Mouse (Mus musculus): ENCODE results near the gene Olfr608. TPM values are rescaled to one million over a fixed set of nuclear protein-coding genes. Genes with fewer than 3 reads are reported as not detected.
"Not testable (repeated sequence)": the region's sequence is repeated elsewhere in the genome, so short reads cannot be mapped to it uniquely, and the experiment has no call there.

Olfr608 gene
- not detected in 2 replicates for polyA plus RNA-seq (2012; rRNA removed)

GRCm38 (mm10) chr7:103469577-103469976, at the start of gene Olfr608:
Gene Olfr608 (plus strand): TSS chr7:103469877.
- 0 out of 2 replicates have a peak, but pooled peaks cover 2% of the 10 kb centered on the region for H3K4me1 ChIP-seq (ENCODE audit: control insufficient read depth, insufficient read depth, low read length)
- H3K27ac ChIP-seq (ENCODE audit: control insufficient read depth, insufficient read depth, low read depth, low read length): no peak within 1 kb of the TSS
- H3K4me3 ChIP-seq (ENCODE audit: control insufficient read depth, low read depth, low read length): no peak within 1 kb of the TSS
- no peaks in the 10 kb centered on the region for H3K36me3 ChIP-seq (ENCODE audit: control insufficient read depth, insufficient read depth, low read length)
- TF ChIP-seq POLR2A (IDR thresholded peaks at IDR 0.05; ENCODE audit: control insufficient read depth, low read depth, low read length) (no peak), CTCF (IDR thresholded peaks at IDR 0.05; ENCODE audit: control insufficient read depth, insufficient read depth, insufficient replicate concordance, low read depth, low read length) (no peak)
- no peaks in the 10 kb centered on the region for H3K27me3 ChIP-seq (ENCODE audit: control insufficient read depth, insufficient read depth, low read length)

GRCm38 (mm10) chr7:103445339-103445738, 24.3 kb upstream of the Olfr608 start, which contains the start of gene Olfr605:
Gene Olfr605 (minus strand): TSS chr7:103445439.
- Histone ChIP-seq H3K4me3 (ENCODE audit: control insufficient read depth, low read depth, low read length) (no peak within 1 kb of the TSS), H3K4me1 (ENCODE audit: control insufficient read depth, insufficient read depth, low read length) (no peaks in the 10 kb centered on the region), H3K36me3 (ENCODE audit: control insufficient read depth, insufficient read depth, low read length) (no peaks in the 10 kb centered on the region), H3K27ac (ENCODE audit: control insufficient read depth, insufficient read depth, low read depth, low read length) (no peak within 1 kb of the TSS), H3K27me3 (ENCODE audit: control insufficient read depth, insufficient read depth, low read length) (no peaks in the 10 kb centered on the region)
- TF ChIP-seq POLR2A (IDR thresholded peaks at IDR 0.05; ENCODE audit: control insufficient read depth, low read depth, low read length) (no peak), CTCF (IDR thresholded peaks at IDR 0.05; ENCODE audit: control insufficient read depth, insufficient read depth, insufficient replicate concordance, low read depth, low read length) (no peak)

- no peaks in the 10 kb centered on the region for H3K4me1 ChIP-seq (ENCODE audit: control insufficient read depth, insufficient read depth, low read length)
- no peak within 1 kb of the TSS for H3K4me3 ChIP-seq (ENCODE audit: control insufficient read depth, low read depth, low read length)
- TF ChIP-seq CTCF (IDR thresholded peaks at IDR 0.05; ENCODE audit: control insufficient read depth, insufficient read depth, insufficient replicate concordance, low read depth, low read length): no peak
- no peak for TF ChIP-seq POLR2A (IDR thresholded peaks at IDR 0.05; ENCODE audit: control insufficient read depth, low read depth, low read length)
- H3K36me3 ChIP-seq (ENCODE audit: control insufficient read depth, insufficient read depth, low read length): no peaks in the 10 kb centered on the region
- no peak within 1 kb of the TSS for H3K27ac ChIP-seq (ENCODE audit: control insufficient read depth, insufficient read depth, low read depth, low read length)
- no peaks in the 10 kb centered on the region for H3K27me3 ChIP-seq (ENCODE audit: control insufficient read depth, insufficient read depth, low read length)
These were observed 20.9 kb upstream of the Olfr608 start, which contains the start of gene Olfr606 for GRCm38 (mm10) chr7:103448746-103449145. Gene Olfr606 (plus strand): TSS chr7:103449046.

DNA sequence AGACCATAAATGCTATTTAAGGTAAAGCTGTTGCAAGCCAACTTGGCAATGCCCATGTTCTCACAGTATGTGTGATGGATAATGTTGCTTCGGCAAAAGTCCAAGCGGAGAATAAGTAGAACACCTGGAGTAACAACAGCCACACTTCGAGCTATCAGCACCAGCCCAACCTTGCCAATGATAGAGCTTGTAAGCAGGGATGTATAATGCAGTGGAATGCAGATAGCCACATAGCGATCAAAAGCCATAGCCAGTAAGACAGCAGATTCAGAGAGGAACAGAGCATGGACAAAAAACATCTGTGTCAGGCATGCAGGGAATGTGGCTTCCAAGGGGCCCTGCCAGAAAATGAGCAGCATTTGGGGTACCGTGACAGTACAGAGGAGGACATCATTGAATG, 9.1 kb upstream of the Olfr608 start:
- Histone ChIP-seq H3K4me1 (ENCODE audit: control insufficient read depth, insufficient read depth, low read length) (no peaks in the 10 kb centered on the region), H3K4me3 (ENCODE audit: control insufficient read depth, low read depth, low read length) (no peak overlapping the region), H3K27ac (ENCODE audit: control insufficient read depth, insufficient read depth, low read depth, low read length) (no peak overlapping the region), H3K36me3 (ENCODE audit: control insufficient read depth, insufficient read depth, low read length) (no peaks in the 10 kb centered on the region), H3K27me3 (ENCODE audit: control insufficient read depth, insufficient read depth, low read length) (no peaks in the 10 kb centered on the region)
- no peak for TF ChIP-seq CTCF (IDR thresholded peaks at IDR 0.05; ENCODE audit: control insufficient read depth, insufficient read depth, insufficient replicate concordance, low read depth, low read length)
- TF ChIP-seq POLR2A (IDR thresholded peaks at IDR 0.05; ENCODE audit: control insufficient read depth, low read depth, low read length): no peak

DNA sequence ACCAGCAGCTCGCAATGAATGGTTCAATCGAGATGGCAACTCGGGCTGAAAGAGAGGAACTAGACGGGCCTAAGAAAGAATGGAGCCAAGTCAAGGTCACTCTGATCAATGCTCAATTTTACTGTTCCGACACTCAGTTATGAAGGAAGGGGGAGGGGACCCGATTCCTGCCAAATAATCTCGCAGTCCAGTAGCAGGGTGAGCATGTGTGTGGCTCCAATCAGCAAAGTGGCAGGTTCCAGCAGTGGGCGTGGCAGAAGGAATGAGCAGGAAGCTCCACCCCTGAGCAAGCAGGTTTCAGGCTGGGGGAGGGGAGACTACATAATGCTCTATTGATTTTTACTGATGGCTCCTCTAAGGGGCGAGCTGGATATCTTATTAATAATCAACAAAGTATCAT, 7.4 kb downstream of the Olfr608 start:
- not testable (repeated sequence) for H3K4me3 ChIP-seq (ENCODE audit: control insufficient read depth, low read depth, low read length)

DNA sequence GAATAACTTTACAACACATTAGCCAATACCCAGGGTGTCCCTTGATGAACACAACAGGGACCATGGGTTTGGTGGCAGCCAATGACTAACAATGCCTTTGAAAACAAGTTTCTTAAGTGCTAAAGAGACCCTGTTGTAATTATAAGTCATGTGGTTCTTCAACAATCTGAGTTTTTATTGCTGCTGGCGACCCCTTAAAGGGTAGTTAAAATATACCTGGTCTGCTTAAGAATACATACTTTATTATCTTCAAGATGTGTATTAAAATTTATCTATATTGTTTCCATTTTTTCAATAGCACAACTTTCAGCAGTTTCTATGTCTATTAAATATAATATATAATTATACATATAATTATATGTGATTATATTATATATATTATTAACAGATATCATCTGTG, 28.3 kb downstream of the Olfr608 start, which contains the start of gene Olfr609:
Gene Olfr609, minus strand, starts transcription at position 101 of the 400 bp plus-strand sequence.
- Histone ChIP-seq H3K27me3 (ENCODE audit: control insufficient read depth, insufficient read depth, low read length) (no peaks in the 10 kb centered on the region), H3K4me1 (ENCODE audit: control insufficient read depth, insufficient read depth, low read length) (no peaks in the 10 kb centered on the region), H3K4me3 (ENCODE audit: control insufficient read depth, low read depth, low read length) (no peak within 1 kb of the TSS), H3K27ac (ENCODE audit: control insufficient read depth, insufficient read depth, low read depth, low read length) (no peak within 1 kb of the TSS), H3K36me3 (ENCODE audit: control insufficient read depth, insufficient read depth, low read length) (no peaks in the 10 kb centered on the region)
- TF ChIP-seq CTCF (IDR thresholded peaks at IDR 0.05; ENCODE audit: control insufficient read depth, insufficient read depth, insufficient replicate concordance, low read depth, low read length) (no peak), POLR2A (IDR thresholded peaks at IDR 0.05; ENCODE audit: control insufficient read depth, low read depth, low read length) (no peak)

More for the DNA sequence above, 7.4 kb downstream of the Olfr608 start:
- H3K4me1 ChIP-seq (ENCODE audit: control insufficient read depth, insufficient read depth, low read length); H3K27me3 ChIP-seq (ENCODE audit: control insufficient read depth, insufficient read depth, low read length); H3K36me3 ChIP-seq (ENCODE audit: control insufficient read depth, insufficient read depth, low read length); H3K27ac ChIP-seq (ENCODE audit: control insufficient read depth, insufficient read depth, low read depth, low read length): not testable (repeated sequence)

DNA sequence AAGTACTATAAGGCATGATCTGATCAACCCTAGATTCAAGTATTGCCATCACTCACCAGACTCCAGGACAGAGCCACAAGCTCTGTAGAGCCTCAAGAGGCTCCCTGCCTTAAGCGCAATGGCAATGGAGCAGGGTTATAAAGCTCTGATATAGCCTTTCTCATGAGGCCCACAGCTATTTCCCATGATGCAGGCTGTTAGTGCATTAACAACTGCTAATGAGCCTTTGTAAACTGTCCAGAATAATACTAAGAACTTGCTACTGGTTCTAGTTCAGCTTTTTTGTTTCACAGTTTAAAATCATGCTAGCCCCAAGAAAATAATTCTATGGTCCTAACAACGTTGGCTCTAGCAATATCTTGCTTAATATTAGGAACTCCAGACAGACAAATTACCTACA, 42.3 kb downstream of the Olfr608 start, which contains the start of gene Olfr610:
Gene Olfr610, minus strand, starts transcription at position 101 of the 400 bp plus-strand sequence.
- Histone ChIP-seq H3K36me3 (ENCODE audit: control insufficient read depth, insufficient read depth, low read length) (no peaks in the 10 kb centered on the region), H3K4me3 (ENCODE audit: control insufficient read depth, low read depth, low read length) (no peak within 1 kb of the TSS), H3K4me1 (ENCODE audit: control insufficient read depth, insufficient read depth, low read length) (no peaks in the 10 kb centered on the region), H3K27me3 (ENCODE audit: control insufficient read depth, insufficient read depth, low read length) (no peaks in the 10 kb centered on the region), H3K27ac (ENCODE audit: control insufficient read depth, insufficient read depth, low read depth, low read length) (no peak within 1 kb of the TSS)
- TF ChIP-seq POLR2A (IDR thresholded peaks at IDR 0.05; ENCODE audit: control insufficient read depth, low read depth, low read length): no peak
- no peak for TF ChIP-seq CTCF (IDR thresholded peaks at IDR 0.05; ENCODE audit: control insufficient read depth, insufficient read depth, insufficient replicate concordance, low read depth, low read length)

DNA sequence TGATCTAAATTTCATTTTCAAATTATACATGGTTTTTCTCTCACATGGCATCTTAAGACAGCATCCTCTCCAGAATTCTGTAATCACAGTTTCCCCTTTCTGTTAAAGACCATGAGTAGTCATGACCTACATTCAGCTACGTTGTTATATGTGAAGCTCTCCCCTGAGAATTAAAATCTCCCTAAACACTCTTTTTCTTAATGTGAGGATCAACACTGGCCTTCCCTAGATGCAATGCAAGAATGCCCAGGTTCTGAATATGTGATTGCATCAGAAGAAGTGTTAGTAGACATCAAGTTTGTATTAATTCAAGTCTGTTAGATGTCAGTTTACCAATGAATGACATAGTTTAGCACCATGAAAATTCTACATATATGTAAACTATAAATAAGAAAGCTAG, 51.1 kb downstream of the Olfr608 start, which contains the start of gene Olfr611:
Gene Olfr611, minus strand, starts transcription at position 101 of the 400 bp plus-strand sequence.
- not testable (repeated sequence) for H3K27me3 ChIP-seq (ENCODE audit: control insufficient read depth, insufficient read depth, low read length); H3K27ac ChIP-seq (ENCODE audit: control insufficient read depth, insufficient read depth, low read depth, low read length); H3K4me3 ChIP-seq (ENCODE audit: control insufficient read depth, low read depth, low read length); H3K4me1 ChIP-seq (ENCODE audit: control insufficient read depth, insufficient read depth, low read length); H3K36me3 ChIP-seq (ENCODE audit: control insufficient read depth, insufficient read depth, low read length)

Other genes with a start within 250 kb of the Olfr608 start
- gene Usp17ld, start 217.4 kb upstream of the Olfr608 start, polyA plus RNA-seq (2012; rRNA removed): not detected in 2 replicates
- not detected in 2 replicates for gene Olfr596, start 164.2 kb upstream of the Olfr608 start, polyA plus RNA-seq (2012; rRNA removed)
- not detected in 2 replicates for gene Olfr597, start 153.6 kb upstream of the Olfr608 start, polyA plus RNA-seq (2012; rRNA removed)
- not detected in 2 replicates for gene Olfr598, start 146.3 kb upstream of the Olfr608 start, polyA plus RNA-seq (2012; rRNA removed)
- not detected in 2 replicates for gene Olfr599, start 134.0 kb upstream of the Olfr608 start, polyA plus RNA-seq (2012; rRNA removed)
- gene Olfr600, start 120.2 kb upstream of the Olfr608 start, polyA plus RNA-seq (2012; rRNA removed): not detected in 2 replicates
- gene Olfr601, start 107.2 kb upstream of the Olfr608 start, polyA plus RNA-seq (2012; rRNA removed): not detected in 2 replicates
- 0.11 TPM in 1 of 2 replicates, not detected in the other for gene Olfr603, start 83.7 kb upstream of the Olfr608 start, polyA plus RNA-seq (2012; rRNA removed)
- gene Usp17lc, start 54.8 kb upstream of the Olfr608 start, polyA plus RNA-seq (2012; rRNA removed): not detected in 2 replicates
- not detected in 2 replicates for gene Olfr605, start 24.4 kb upstream of the Olfr608 start, polyA plus RNA-seq (2012; rRNA removed)
- not detected in 2 replicates for gene Olfr606, start 20.8 kb upstream of the Olfr608 start, polyA plus RNA-seq (2012; rRNA removed)
- gene Olfr607, start 5.7 kb upstream of the Olfr608 start, polyA plus RNA-seq (2012; rRNA removed): not detected in 2 replicates
- not detected in 2 replicates for gene Olfr609, start 28.2 kb downstream of the Olfr608 start, polyA plus RNA-seq (2012; rRNA removed)
- 0.14 TPM in 1 of 2 replicates, not detected in the other for gene Olfr610, start 42.2 kb downstream of the Olfr608 start, polyA plus RNA-seq (2012; rRNA removed)
- gene Olfr611, start 51.0 kb downstream of the Olfr608 start, polyA plus RNA-seq (2012; rRNA removed): 0.15 TPM in 1 of 2 replicates, not detected in the other
- gene Olfr612, start 72.8 kb downstream of the Olfr608 start, polyA plus RNA-seq (2012; rRNA removed): not detected in 2 replicates
- not detected in 2 replicates for gene Olfr613, start 78.2 kb downstream of the Olfr608 start, polyA plus RNA-seq (2012; rRNA removed)
- not detected in 2 replicates for gene Olfr615, start 86.2 kb downstream of the Olfr608 start, polyA plus RNA-seq (2012; rRNA removed)
- 0.22 and 0.25 TPM in 2 replicates for gene Olfr616, start 99.3 kb downstream of the Olfr608 start, polyA plus RNA-seq (2012; rRNA removed)
- gene Olfr617, start 103.2 kb downstream of the Olfr608 start, polyA plus RNA-seq (2012; rRNA removed): not detected in 2 replicates
- gene Olfr618, start 120.2 kb downstream of the Olfr608 start, polyA plus RNA-seq (2012; rRNA removed): not detected in 2 replicates
- gene Olfr619, start 130.7 kb downstream of the Olfr608 start, polyA plus RNA-seq (2012; rRNA removed): not detected in 2 replicates
- gene Olfr620, start 142.7 kb downstream of the Olfr608 start, polyA plus RNA-seq (2012; rRNA removed): not detected in 2 replicates
- not detected in 2 replicates for gene Olfr622, start 172.8 kb downstream of the Olfr608 start, polyA plus RNA-seq (2012; rRNA removed)
- not detected in 2 replicates for gene Olfr623, start 193.8 kb downstream of the Olfr608 start, polyA plus RNA-seq (2012; rRNA removed)
- 0.02 TPM in 1 of 2 replicates, not detected in the other for gene Olfr624, start 201.3 kb downstream of the Olfr608 start, polyA plus RNA-seq (2012; rRNA removed)
- gene Olfr625-ps1, start 212.8 kb downstream of the Olfr608 start, polyA plus RNA-seq (2012; rRNA removed): not detected in 2 replicates
- gene Olfr243, start 244.8 kb downstream of the Olfr608 start, polyA plus RNA-seq (2012; rRNA removed): not detected in 2 replicates